Mouse (Mus musculus): ENCODE measurements around the gene Prkce. TPM values are rescaled to one million over a fixed set of nuclear protein-coding genes. Genes with fewer than 3 reads are reported as not detected.

Gene Prkce
- polyA plus RNA-seq, 1 experiment from 2014 or later = 42.6 TPM

GRCm38 (mm10) chr17:86676909-86677308 lies 509.3 kb downstream of the Prkce start:
- Histone ChIP-seq H3K27ac (replicated peaks) (no peak overlapping the region), H3K9ac (replicated peaks) (no peak overlapping the region), H3K4me2 (replicated peaks) (no peak overlapping the region), H3K36me3 (no peaks in the 10 kb centered on the region), H3K27me3 (no peaks in the 10 kb centered on the region), H3K4me3 (no peak overlapping the region), H3K4me1 (no peaks in the 10 kb centered on the region), H3K9me3 (no peaks in the 10 kb centered on the region)
- no peak for ATAC-seq (replicated peaks)
- WGBS = 87% methylated on average over 4 of the region's 4 CpGs

GRCm38 (mm10) chr17:86685263-86685662 lies 517.7 kb downstream of the Prkce start:
- no peaks in the 10 kb centered on the region for H3K27me3 ChIP-seq
- ATAC-seq (replicated peaks) = no peak
- no peaks in the 10 kb centered on the region for H3K4me1 ChIP-seq
- H3K9me3 ChIP-seq = no peaks in the 10 kb centered on the region
- no peak overlapping the region for H3K4me2 ChIP-seq (replicated peaks)
- no peak overlapping the region for H3K27ac ChIP-seq (replicated peaks)
- H3K36me3 ChIP-seq = no peaks in the 10 kb centered on the region
- H3K9ac ChIP-seq (replicated peaks) = no peak overlapping the region
- 91% methylated on average over 4 of the region's 4 CpGs for WGBS
- no peak overlapping the region for H3K4me3 ChIP-seq

GRCm38 (mm10) chr17:86687021-86687420 lies 519.4 kb downstream of the Prkce start:
- ATAC-seq (replicated peaks) = no peak
- 86% methylated on average over 3 of the region's 3 CpGs for WGBS
- no peaks in the 10 kb centered on the region for H3K27me3 ChIP-seq
- no peaks in the 10 kb centered on the region for H3K36me3 ChIP-seq
- no peak overlapping the region for H3K27ac ChIP-seq (replicated peaks)
- H3K4me1 ChIP-seq = no peaks in the 10 kb centered on the region
- H3K4me3 ChIP-seq = no peak overlapping the region
- H3K9me3 ChIP-seq = no peaks in the 10 kb centered on the region
- H3K4me2 ChIP-seq (replicated peaks) = no peak overlapping the region
- H3K9ac ChIP-seq (replicated peaks) = no peak overlapping the region

- Histone ChIP-seq H3K27ac (replicated peaks) (no peak overlapping the region), H3K27me3 (no peaks in the 10 kb centered on the region), H3K9ac (replicated peaks) (no peak overlapping the region), H3K4me1 (no peaks in the 10 kb centered on the region), H3K4me3 (no peak overlapping the region), H3K4me2 (replicated peaks) (no peak overlapping the region), H3K36me3 (no peaks in the 10 kb centered on the region), H3K9me3 (no peaks in the 10 kb centered on the region)
- WGBS = 92% methylated on average over 2 of the region's 2 CpGs
- no peak for ATAC-seq (replicated peaks)
Measured at GRCm38 (mm10) chr17:86690871-86691390, 523.3 kb downstream of the Prkce start.

- WGBS = 84% methylated on average over 2 of the region's 2 CpGs
Measured at GRCm38 (mm10) chr17:86697751-86698150, 530.2 kb downstream of the Prkce start.

GRCm38 (mm10) chr17:86703336-86703735 lies 535.8 kb downstream of the Prkce start:
- Histone ChIP-seq H3K9me3 (no peaks in the 10 kb centered on the region), H3K4me3 (no peak overlapping the region), H3K27me3 (no peaks in the 10 kb centered on the region), H3K27ac (replicated peaks) (no peak overlapping the region), H3K36me3 (no peaks in the 10 kb centered on the region), H3K4me1 (no peaks in the 10 kb centered on the region), H3K9ac (replicated peaks) (no peak overlapping the region), H3K4me2 (replicated peaks) (no peak overlapping the region)
- 90% methylated on average over 4 of the region's 4 CpGs for WGBS
- ATAC-seq (replicated peaks) = no peak

More at GRCm38 (mm10) chr17:86697751-86698150, 530.2 kb downstream of the Prkce start:
- ATAC-seq (replicated peaks) = no peak
- Histone ChIP-seq H3K4me2 (replicated peaks) (no peak overlapping the region), H3K27me3 (no peaks in the 10 kb centered on the region), H3K4me1 (no peaks in the 10 kb centered on the region), H3K4me3 (no peak overlapping the region), H3K36me3 (no peaks in the 10 kb centered on the region), H3K9ac (replicated peaks) (no peak overlapping the region), H3K9me3 (no peaks in the 10 kb centered on the region), H3K27ac (replicated peaks) (no peak overlapping the region)

- no peaks in the 10 kb centered on the region for H3K9me3 ChIP-seq
- H3K4me3 ChIP-seq = no peak overlapping the region
- H3K36me3 ChIP-seq = no peaks in the 10 kb centered on the region
- WGBS = 94% methylated on average over 3 of the region's 3 CpGs
- no peak overlapping the region for H3K27ac ChIP-seq (replicated peaks)
- no peaks in the 10 kb centered on the region for H3K27me3 ChIP-seq
- H3K4me2 ChIP-seq (replicated peaks) = no peak overlapping the region
- H3K9ac ChIP-seq (replicated peaks) = no peak overlapping the region
- no peaks in the 10 kb centered on the region for H3K4me1 ChIP-seq
- no peak for ATAC-seq (replicated peaks)
Measured at GRCm38 (mm10) chr17:86705236-86705635, 537.7 kb downstream of the Prkce start.

- no peak overlapping the region for H3K4me3 ChIP-seq
- H3K4me1 ChIP-seq = no peaks in the 10 kb centered on the region
- WGBS = 79% methylated on average over 1 of the region's 1 CpGs
- H3K4me2 ChIP-seq (replicated peaks) = no peak overlapping the region
- no peaks in the 10 kb centered on the region for H3K36me3 ChIP-seq
- no peak for ATAC-seq (replicated peaks)
- H3K9ac ChIP-seq (replicated peaks) = no peak overlapping the region
- H3K9me3 ChIP-seq = no peaks in the 10 kb centered on the region
- no peaks in the 10 kb centered on the region for H3K27me3 ChIP-seq
- no peak overlapping the region for H3K27ac ChIP-seq (replicated peaks)
Measured at GRCm38 (mm10) chr17:86706467-86706866, 538.9 kb downstream of the Prkce start.

Other genes with a start within 250 kb of the Prkce start
- 17.1 and 20.5 TPM in 2 replicates for gene Srbd1, start 22.6 kb upstream of the Prkce start, polyA plus RNA-seq (2015; fragmentation: Nextera tagmentation; extraction: Ambion mirVana)

Measured in forebrain, embryonic 15.5 days (tissue).